Mouse (Mus musculus) olfactory bulb, adult 2 months (tissue): ENCODE data around the gene Parvb. TPM values are rescaled to one million over a fixed set of nuclear protein-coding genes. Genes with fewer than 3 reads are reported as not detected.
"Not testable (repeated sequence)": the region's sequence is repeated elsewhere in the genome, so short reads cannot be mapped to it uniquely, and the experiment has no call there.

ENCODE experiments used
- H3K27ac ChIP-seq: fragments of 200-500 bp; 2 replicates; pipeline ENCODE4 v1.5.1; 2012; ENCODE audit warnings: low read depth, low read length; ENCODE audit not compliant: insufficient read depth
- H3K4me1 ChIP-seq: fragments of 200-500 bp; 2 replicates; pipeline ENCODE4 v1.6.1; 2012; ENCODE audit warnings: low read length; ENCODE audit not compliant: control insufficient read depth, insufficient read depth
- H3K4me3 ChIP-seq: fragments of 200-500 bp; 2 replicates; pipeline ENCODE4 v1.5.1; 2012; ENCODE audit warnings: mild to moderate bottlenecking, low read depth, low read length, moderate library complexity; ENCODE audit not compliant: insufficient read depth
- CTCF ChIP-seq: fragments of 200-500 bp; IDR thresholded peaks from 2 replicates; pipeline ENCODE4 v1.5.1; 2012; ENCODE audit warnings: low read depth, mild to moderate bottlenecking, low read length, moderate library complexity; ENCODE audit not compliant: insufficient read depth
- POLR2A ChIP-seq: fragments of 200-500 bp; IDR thresholded peaks from 2 replicates; pipeline ENCODE4 v1.6.1; 2012; ENCODE audit warnings: mild to moderate bottlenecking, low read depth, low read length, moderate library complexity; ENCODE audit not compliant: insufficient read depth
- WGBS: fragments of 180-500 bp; shearing (Covaris S2); methylation state at CpG from one replicate; pipeline ENCODE4 v1.1.7; 2018; 5-methylcytosine and 5-hydroxymethylcytosine counted together
- polyA plus RNA-seq: library from polyadenylated mRNA; stranded (reverse); fragments of >200 nt; gene quantifications from 2 replicates; pipeline ENCODE4 v1.2.4, GENCODE M21; 2012; ENCODE audit warnings: low replicate concordance; ENCODE audit not compliant: missing spikeins, insufficient read depth, insufficient read length

Parvb gene
- polyA plus RNA-seq, 1 experiment, result not detected

DNA sequence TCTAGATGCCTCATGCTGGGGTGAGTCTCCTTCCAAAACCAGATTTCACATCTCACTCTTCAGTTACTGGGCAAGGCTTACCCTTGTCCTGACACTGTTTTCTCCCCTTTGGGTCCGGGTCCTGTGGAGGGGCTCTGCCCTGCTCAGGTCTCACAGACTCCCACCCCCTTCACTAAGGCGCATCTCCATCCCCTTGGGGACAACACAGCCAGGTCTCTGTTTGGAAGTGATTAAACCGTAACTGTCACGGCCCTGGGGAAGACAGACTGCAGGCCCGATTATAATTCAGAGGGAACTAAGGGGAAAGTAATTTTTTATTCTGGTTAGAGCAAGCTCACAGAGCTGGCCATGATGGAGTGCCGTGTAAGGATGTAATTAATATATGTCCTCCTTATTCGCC is 46.8 kb downstream of the Parvb start:
- no peaks in the 10 kb centered on the region for H3K4me1 ChIP-seq
- 71% methylated on average over 7 of the region's 7 CpGs for WGBS
- no peak overlapping the region for H3K27ac ChIP-seq
- no peak overlapping the region for H3K4me3 ChIP-seq
- TF ChIP-seq CTCF, result no peak
- no peak for TF ChIP-seq POLR2A

DNA sequence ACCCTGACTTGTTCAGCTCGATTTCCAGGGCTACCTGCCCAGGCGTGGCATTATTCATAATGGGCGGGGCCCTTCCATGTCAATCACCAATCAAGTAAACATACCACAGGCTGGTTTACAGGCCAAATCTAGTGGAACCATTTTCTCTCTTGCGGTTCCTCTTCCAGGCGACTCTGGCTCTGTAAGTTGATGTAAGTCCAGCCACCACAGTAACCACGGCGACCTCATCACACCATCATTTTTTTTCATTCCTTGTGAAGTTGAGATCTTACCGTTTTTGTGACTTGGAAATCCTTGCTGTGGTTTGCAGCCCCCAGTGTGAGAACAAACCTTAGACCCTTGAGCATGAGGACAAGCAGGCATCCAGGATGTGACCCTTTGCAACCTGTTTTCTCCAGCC is 48.5 kb downstream of the Parvb start:
- TF ChIP-seq CTCF (no peak), POLR2A (no peak)
- WGBS, result 86% methylated on average over 8 of the region's 8 CpGs
- Histone ChIP-seq H3K4me1 (no peaks in the 10 kb centered on the region), H3K4me3 (no peak overlapping the region), H3K27ac (no peak overlapping the region)

- Histone ChIP-seq H3K27ac (no peak overlapping the region), H3K4me3 (no peak overlapping the region), H3K4me1 (no peaks in the 10 kb centered on the region)
- TF ChIP-seq POLR2A (no peak), CTCF (no peak)
- 85% methylated on average over 11 of the region's 11 CpGs for WGBS
Observed at GRCm38 (mm10) chr15:84280712-84281347, 49.0 kb downstream of the Parvb start.

DNA sequence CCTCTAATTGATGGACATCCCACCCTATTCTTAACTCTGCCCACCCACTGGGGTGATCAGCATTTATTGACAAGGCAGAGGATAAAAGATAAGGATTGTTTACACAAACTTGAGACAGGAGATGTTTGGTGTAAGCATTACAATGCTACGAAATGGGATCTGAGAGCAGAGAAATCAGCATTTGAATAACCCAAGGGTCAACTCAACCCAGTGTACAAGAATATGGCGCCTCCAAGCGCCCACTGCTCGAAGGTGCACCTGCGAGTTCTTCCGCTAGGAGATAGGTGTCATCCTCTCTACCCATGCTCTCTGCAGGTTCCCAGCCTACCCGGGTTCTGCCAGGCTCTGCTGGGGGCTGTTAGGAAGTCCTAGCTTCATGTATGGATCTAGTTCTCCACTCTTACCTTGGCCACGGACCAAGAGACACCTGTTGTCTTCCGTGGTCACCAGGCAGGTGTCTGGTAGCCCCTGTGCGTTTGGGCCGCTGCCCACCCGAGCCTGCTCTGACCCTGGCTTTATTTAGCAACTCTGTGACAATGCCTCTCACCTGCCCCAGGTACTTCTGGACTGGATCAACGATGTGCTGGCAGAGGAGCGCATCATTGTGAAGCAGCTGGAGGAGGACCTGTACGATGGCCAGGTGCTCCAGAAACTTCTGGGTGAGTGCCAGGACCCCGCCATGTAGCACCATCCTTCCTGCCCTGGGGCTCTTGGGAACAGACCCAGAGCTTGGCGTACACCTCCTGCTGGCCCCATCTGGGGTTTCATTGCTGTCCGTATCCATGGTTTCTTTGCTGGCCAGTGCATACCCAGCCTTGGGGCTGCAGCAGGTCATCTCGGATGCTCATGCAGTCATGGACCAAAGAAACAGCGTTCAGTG is 50.6 kb downstream of the Parvb start:
- no peaks in the 10 kb centered on the region for H3K4me1 ChIP-seq
- 83% methylated on average over 20 of the region's 20 CpGs for WGBS
- TF ChIP-seq POLR2A (no peak), CTCF (no peak)
- no peak overlapping the region for H3K4me3 ChIP-seq
- H3K27ac ChIP-seq, result no peak overlapping the region

DNA sequence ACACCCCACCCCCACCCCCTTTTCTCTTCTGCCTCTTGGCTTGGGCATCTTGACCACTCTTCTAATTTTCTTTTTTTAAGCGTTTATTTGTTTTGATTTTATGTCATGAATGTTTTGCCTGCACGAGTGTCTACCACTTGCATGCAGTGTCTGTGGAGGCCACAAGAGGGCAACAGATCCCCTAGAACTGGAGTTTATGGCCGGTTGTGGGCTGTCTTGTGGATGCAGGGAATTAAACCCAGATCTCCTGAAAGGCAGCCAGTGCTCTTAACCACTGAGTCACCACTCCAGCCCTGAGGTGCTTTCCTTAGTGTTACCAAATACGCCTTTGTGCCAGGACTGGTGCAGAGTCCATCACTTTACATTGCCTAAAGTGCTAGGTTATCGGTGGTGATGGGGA is 52.2 kb downstream of the Parvb start:
- TF ChIP-seq CTCF (no peak), POLR2A (no peak)
- Histone ChIP-seq H3K27ac (no peak overlapping the region), H3K4me1 (no peaks in the 10 kb centered on the region), H3K4me3 (no peak overlapping the region)
- WGBS, result 70% methylated on average over 5 of the region's 5 CpGs

GRCm38 (mm10) chr15:84285453-84285852 is 53.6 kb downstream of the Parvb start:
- Histone ChIP-seq H3K27ac (no peak overlapping the region), H3K4me1 (0 out of 2 replicates have a peak, but pooled peaks cover 2% of the 10 kb centered on the region), H3K4me3 (no peak overlapping the region)
- no peak for TF ChIP-seq CTCF
- no peak for TF ChIP-seq POLR2A
- 92% methylated on average over 7 of the region's 7 CpGs for WGBS

DNA sequence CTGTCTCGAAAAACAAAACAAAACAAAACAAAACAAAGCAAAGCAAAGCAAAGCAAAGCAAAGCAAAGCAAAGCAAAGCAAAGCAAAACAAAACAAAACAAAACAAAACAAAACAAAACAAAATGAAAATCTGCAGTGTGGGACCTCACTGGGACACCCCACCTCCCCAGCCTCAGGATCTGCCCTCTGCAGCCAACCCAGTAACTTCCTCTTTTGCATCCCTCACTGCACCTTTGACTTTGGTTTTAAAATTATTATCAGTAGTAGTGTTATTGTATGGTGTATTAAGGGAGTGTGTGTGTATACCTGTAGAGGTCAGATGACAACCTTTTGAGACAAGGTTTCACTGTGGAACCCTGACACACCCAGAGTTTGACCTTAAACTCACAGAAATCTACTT is 57.1 kb downstream of the Parvb start:
- H3K4me1 ChIP-seq, result peaks cover 16% of the 10 kb centered on the region
- H3K27ac ChIP-seq, H3K4me3 ChIP-seq: not testable (repeated sequence)
- 71% methylated on average over 1 of the region's 1 CpGs for WGBS

DNA sequence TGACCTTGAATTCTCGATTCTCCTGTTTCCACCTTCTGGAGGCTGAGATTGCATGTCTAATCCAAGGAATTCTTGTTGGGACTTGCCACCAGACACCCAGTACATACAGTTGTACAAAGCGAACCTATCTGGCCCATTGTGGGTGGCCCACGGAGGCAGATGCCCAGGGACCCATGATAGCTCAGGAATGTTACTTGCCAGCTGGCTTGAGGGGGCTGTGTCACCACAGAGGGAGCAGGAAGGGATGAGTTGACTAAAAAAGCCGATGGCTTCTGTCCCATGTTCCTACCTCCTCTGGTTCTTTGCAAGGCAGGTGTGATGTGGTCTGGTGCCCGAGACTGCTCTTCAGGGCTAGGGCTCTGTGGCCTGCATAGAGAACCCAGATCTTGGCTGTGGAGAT is 59.3 kb downstream of the Parvb start:
- no peak for TF ChIP-seq POLR2A
- no peak for TF ChIP-seq CTCF

DNA sequence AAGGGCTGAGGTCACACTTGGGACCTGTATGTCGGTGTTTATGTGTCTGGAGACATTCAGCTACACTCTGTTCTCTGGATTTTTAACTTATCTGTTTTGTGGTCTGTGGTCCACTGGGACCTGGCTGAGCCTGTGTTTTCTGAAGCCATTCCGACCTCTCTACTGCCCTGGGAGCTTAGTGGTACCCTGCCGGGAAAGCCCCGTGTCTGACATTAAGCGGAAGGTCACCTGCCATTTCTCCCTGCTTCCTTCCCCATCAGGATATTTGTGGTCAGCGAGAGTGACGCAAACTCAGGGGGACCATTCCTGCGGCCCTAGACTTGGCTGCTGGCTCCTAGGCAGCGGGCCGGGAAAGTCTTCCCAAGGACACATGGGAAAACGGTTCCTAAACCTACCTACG is 61.7 kb downstream of the Parvb start:
- 83% methylated on average over 12 of the region's 12 CpGs for WGBS
- TF ChIP-seq CTCF, result no peak
- no peak for TF ChIP-seq POLR2A
- peaks cover 41% of the 10 kb centered on the region for H3K4me1 ChIP-seq
- no peak overlapping the region for H3K4me3 ChIP-seq
- H3K27ac ChIP-seq, result peak overlapping the region; percentile 69; the same call in 1 of the 2 replicates

More for the DNA sequence above, 59.3 kb downstream of the Parvb start:
- H3K4me3 ChIP-seq, result no peak overlapping the region
- no peak overlapping the region for H3K27ac ChIP-seq
- 91% methylated on average over 5 of the region's 5 CpGs for WGBS
- peaks cover 29% of the 10 kb centered on the region for H3K4me1 ChIP-seq

DNA sequence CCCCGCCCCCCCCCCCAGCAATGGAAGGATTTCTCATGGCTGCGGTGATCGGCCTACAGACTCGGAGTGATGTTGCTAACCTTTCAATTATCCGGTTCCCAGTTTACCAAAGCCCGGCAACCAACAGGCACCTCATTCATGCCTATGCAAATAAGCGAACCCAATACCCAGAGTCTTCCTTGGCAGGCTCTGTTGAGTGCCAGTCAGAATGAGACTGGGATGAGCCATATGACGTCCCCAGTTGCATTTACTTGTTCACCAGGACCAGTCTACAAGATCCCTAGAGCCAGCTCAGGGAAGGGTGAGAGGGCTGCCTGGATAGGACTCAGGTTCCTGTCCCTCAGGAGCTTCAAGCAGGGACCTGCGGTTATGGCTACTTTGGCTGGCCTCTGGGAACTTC is 62.5 kb downstream of the Parvb start:
- Histone ChIP-seq H3K27ac (no peak overlapping the region), H3K4me3 (no peak overlapping the region), H3K4me1 (peaks cover 49% of the 10 kb centered on the region)
- WGBS, result 64% methylated on average over 9 of the region's 9 CpGs
- TF ChIP-seq CTCF (no peak), POLR2A (no peak)
